Mouse (Mus musculus): Measurements from ENCODE around the gene Hjurp. TPM values are rescaled to one million over a fixed set of nuclear protein-coding genes. Genes with fewer than 3 reads are reported as not detected.

The Hjurp gene
- polyA plus RNA-seq, 1 experiment from 2014 or later, result 245 TPM

DNA sequence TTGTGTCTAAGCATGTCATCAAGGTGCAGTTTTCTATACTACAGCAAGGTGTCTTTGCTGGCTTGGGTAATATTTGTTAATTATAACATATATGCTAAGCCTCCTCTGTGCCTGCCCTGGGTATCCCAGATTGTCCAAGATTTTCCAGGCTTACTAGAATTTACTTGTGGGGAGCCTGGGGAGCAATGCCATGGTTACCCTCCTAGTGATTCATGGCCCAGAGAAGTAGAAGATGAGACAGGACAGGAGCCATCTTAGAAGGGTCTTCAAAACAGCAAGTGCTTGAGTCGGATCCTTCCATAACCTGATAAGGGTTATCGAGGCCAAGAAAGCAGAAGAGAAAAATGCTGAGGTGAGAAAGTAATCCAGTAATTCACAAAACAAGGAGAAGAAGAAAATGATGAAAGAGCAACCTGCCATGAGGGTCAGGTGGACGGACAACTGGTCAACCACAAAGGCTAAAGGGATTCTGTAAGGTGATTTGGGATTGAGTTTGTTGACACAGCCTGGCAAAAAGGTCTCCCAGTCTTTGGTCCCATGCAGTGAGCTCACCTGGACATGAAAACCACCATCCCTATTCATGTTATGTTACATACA, 14.1 kb upstream of the Hjurp start:
- peak; percentile 34 for DNase-seq (ENCODE audit: low spot score)
- H3K9me3 ChIP-seq (replicated peaks), result peaks cover 55% of the 10 kb centered on the region
- WGBS, result 67% methylated on average over 3 of the region's 3 CpGs

DNA sequence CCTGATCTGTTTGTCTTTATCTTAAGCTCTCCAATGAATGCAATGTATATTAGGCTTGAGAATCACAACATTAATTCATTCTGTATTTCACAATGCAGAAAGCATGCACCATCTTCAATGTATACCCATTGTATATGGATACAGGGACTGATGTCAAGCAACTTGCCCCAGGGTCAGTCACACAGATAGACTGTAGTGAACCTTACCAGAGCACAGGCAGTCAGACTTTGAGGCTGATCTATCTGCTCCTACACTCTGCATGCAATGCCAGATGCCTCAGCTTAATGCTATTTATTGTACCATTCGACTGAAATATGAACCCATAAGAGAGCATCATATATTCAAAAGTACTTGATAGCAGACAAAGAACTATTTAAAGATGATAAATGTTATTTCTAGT, 13.1 kb upstream of the Hjurp start:
- Histone ChIP-seq H3K9me3 (replicated peaks) (peaks cover 54% of the 10 kb centered on the region), H3K36me3 (no peaks in the 10 kb centered on the region), H3K27me3 (ENCODE audit: low read depth, poor library complexity, severe bottlenecking) (no peaks in the 10 kb centered on the region), H3K4me3 (no peak overlapping the region), H3K27ac (no peak overlapping the region), H3K4me1 (no peaks in the 10 kb centered on the region)
- 74% methylated on average over 1 of the region's 1 CpGs for WGBS
- DNase-seq (ENCODE audit: low spot score), result no peak

More for the DNA sequence above, 14.1 kb upstream of the Hjurp start:
- Histone ChIP-seq H3K36me3 (no peaks in the 10 kb centered on the region), H3K4me3 (no peak overlapping the region), H3K4me1 (no peaks in the 10 kb centered on the region), H3K27ac (no peak overlapping the region), H3K27me3 (ENCODE audit: low read depth, poor library complexity, severe bottlenecking) (no peaks in the 10 kb centered on the region)

DNA sequence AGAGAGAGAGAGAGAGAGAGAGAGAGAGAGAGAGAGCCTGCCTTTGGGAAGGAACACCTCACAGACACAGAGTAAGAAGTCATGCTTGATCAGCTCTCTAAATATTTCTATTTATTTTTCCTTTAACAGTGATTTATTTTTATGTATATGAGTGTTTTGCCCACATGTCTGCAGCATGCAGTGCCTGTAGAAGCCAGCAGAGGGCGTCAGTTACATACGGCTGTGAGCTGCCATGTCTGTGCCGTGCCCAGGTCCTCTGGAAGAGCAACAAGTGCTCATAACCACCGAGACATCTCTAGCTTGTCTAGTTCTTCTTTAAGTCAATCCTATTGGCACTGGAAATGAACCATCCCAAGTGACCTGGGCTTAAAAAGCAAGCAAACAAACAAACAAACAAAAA, 12.5 kb upstream of the Hjurp start:
- H3K4me1 ChIP-seq, result no peaks in the 10 kb centered on the region
- no peaks in the 10 kb centered on the region for H3K36me3 ChIP-seq
- no peak overlapping the region for H3K4me3 ChIP-seq
- H3K27ac ChIP-seq, result no peak overlapping the region
- H3K9me3 ChIP-seq (replicated peaks), result peaks cover 57% of the 10 kb centered on the region
- WGBS, result 43% methylated on average over 4 of the region's 4 CpGs
- no peaks in the 10 kb centered on the region for H3K27me3 ChIP-seq (ENCODE audit: low read depth, poor library complexity, severe bottlenecking)
- no peak for DNase-seq (ENCODE audit: low spot score)

DNA sequence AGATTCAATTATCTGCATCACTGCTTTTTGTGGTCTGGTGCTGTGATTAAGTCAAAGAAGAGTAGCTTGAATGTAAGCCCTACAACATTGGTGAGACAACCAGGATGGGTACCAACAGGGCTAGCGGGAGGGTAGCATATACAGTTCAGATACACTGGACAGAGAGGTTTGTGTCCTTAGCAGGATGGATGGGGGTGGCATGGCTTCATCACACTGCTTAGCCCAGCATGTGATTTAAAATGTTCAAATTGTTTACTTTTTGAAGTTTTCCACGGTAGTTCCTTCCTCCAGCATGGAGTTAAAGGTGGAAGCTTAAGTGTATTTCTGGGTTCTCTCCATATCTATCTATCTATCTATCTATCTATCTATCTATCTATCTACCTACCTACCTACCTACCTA, 11.7 kb upstream of the Hjurp start:
- H3K27me3 ChIP-seq (ENCODE audit: low read depth, poor library complexity, severe bottlenecking), result no peaks in the 10 kb centered on the region
- no peaks in the 10 kb centered on the region for H3K4me1 ChIP-seq
- H3K36me3 ChIP-seq, result no peaks in the 10 kb centered on the region
- 42% methylated on average over 2 of the region's 2 CpGs for WGBS
- no peak for DNase-seq (ENCODE audit: low spot score)
- peaks cover 60% of the 10 kb centered on the region for H3K9me3 ChIP-seq (replicated peaks)
- H3K27ac ChIP-seq, result no peak overlapping the region
- H3K4me3 ChIP-seq, result no peak overlapping the region

DNA sequence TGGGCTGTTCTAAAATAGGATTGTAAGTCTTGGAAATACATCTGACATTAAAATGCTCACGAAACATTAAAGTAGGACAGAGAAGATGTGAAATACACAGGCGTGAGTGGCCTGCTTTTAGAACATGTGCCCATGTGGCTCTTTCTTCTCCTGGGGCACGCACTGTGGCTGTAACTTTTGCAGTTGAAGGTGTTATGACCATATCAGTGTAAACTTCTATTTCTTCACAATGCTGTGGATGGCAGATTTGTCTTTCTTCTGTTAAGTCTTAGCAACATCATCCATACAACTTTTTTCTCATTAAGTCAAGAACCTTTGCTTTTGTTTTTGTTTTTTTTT, 11.3 kb upstream of the Hjurp start:
- Histone ChIP-seq H3K27me3 (ENCODE audit: low read depth, poor library complexity, severe bottlenecking) (no peaks in the 10 kb centered on the region), H3K27ac (no peak overlapping the region), H3K4me3 (no peak overlapping the region), H3K36me3 (no peaks in the 10 kb centered on the region), H3K9me3 (replicated peaks) (peaks cover 63% of the 10 kb centered on the region), H3K4me1 (no peaks in the 10 kb centered on the region)
- 78% methylated on average over 3 of the region's 3 CpGs for WGBS
- no peak for DNase-seq (ENCODE audit: low spot score)

DNA sequence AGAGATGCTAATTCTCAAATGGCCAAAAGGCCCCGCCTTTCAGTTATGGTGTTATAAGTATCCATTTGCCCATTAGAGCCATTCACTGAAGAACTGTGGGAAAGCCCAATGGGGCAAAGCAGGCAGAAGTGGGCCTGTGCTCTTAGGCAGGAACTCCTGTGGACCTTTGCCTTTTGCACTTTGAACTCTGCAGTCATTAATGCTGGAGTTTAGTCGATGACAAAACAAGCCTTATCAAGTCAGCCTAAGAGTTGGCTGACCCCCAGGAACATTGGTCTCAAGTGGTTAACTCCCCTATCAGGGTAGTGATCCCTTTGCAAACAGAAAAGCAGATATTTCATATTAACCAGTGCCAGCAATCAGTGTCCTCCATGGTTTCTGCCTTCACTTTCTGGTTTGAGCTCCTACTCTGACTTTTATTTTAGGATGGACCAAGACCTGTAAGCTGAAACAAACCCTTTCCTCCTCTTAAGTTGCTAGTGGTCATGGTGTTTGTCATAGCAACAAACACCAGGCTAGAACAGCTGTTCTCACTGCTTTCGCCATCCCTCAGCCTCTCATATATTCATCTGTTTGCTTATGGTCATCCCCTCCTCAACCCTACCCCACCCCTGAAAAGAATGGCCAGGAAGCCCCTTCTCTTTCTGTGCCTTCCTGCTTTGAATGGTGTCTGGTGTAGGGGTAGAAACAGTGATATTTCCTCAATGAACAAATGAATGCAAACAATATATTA, 10.8 kb upstream of the Hjurp start:
- H3K9me3 ChIP-seq (replicated peaks), result peaks cover 68% of the 10 kb centered on the region
- no peak overlapping the region for H3K27ac ChIP-seq
- no peak for DNase-seq (ENCODE audit: low spot score)
- no peaks in the 10 kb centered on the region for H3K4me1 ChIP-seq
- H3K36me3 ChIP-seq, result no peaks in the 10 kb centered on the region
- no peaks in the 10 kb centered on the region for H3K27me3 ChIP-seq (ENCODE audit: low read depth, poor library complexity, severe bottlenecking)
- WGBS, result 43% methylated on average over 3 of the region's 3 CpGs
- H3K4me3 ChIP-seq, result no peak overlapping the region

DNA sequence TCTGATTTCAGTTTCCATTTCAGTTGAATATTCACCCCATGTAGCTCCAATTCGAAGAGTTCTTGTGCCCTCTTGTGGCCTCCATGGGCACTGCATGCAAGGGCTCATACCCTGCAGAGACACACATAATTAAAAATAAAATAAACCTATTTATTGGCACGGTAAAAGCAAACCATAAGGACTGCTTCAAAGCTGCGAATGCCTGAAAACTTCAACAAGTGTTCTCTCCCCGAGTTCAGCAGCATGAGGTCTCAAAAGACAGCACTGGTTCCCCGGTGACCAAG, 10.2 kb upstream of the Hjurp start:
- Histone ChIP-seq H3K36me3 (no peaks in the 10 kb centered on the region), H3K4me1 (no peaks in the 10 kb centered on the region), H3K27ac (no peak overlapping the region), H3K27me3 (ENCODE audit: low read depth, poor library complexity, severe bottlenecking) (no peaks in the 10 kb centered on the region), H3K9me3 (replicated peaks) (peaks cover 72% of the 10 kb centered on the region), H3K4me3 (no peak overlapping the region)
- peak; percentile 83 for DNase-seq (ENCODE audit: low spot score)
- WGBS, result 36% methylated on average over 5 of the region's 5 CpGs

DNA sequence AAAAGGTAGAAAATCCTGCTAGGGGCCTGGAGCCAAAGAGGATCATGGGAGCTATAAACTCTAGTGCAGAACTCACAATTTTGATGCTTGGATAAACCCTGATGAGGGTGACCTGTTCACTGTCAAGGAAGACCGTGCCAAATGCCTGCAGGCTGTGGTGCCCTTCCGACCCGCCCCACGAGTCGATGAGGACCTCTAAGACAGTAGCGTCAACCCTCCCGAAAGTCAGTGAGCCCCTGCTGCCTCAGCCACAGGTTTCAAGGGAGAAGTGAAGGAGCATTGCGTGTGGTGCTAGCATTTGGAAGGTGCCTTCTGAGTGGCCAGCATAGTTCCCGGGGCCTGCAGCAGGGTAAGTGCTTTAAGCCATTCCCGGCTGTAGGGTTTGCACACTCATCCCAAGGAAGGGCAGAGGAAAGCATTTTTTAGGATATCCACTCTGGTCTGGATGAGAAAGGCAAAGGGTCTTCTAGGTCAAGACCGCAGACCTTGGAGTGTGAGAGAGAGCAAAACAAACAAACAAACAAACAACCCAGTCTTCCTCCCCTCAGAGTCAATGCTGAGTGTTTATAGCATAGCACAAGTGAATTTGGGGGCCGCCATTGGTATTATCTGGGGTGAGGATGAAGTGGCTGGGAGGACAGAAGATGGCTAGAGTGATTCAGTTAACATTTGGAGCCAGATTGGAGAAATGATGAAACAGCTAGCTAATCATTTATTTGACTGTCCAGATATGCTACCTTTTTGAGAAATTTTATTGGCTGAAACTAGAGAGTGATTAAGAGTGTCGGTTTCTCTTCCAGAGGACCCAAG, 9.7 kb upstream of the Hjurp start:
- no peak overlapping the region for H3K27ac ChIP-seq
- no peaks in the 10 kb centered on the region for H3K27me3 ChIP-seq (ENCODE audit: low read depth, poor library complexity, severe bottlenecking)
- 75% methylated on average over 13 of the region's 13 CpGs for WGBS
- H3K4me3 ChIP-seq, result no peak overlapping the region
- no peaks in the 10 kb centered on the region for H3K36me3 ChIP-seq
- peaks cover 70% of the 10 kb centered on the region for H3K9me3 ChIP-seq (replicated peaks)
- no peaks in the 10 kb centered on the region for H3K4me1 ChIP-seq
- no peak for DNase-seq (ENCODE audit: low spot score)

DNA sequence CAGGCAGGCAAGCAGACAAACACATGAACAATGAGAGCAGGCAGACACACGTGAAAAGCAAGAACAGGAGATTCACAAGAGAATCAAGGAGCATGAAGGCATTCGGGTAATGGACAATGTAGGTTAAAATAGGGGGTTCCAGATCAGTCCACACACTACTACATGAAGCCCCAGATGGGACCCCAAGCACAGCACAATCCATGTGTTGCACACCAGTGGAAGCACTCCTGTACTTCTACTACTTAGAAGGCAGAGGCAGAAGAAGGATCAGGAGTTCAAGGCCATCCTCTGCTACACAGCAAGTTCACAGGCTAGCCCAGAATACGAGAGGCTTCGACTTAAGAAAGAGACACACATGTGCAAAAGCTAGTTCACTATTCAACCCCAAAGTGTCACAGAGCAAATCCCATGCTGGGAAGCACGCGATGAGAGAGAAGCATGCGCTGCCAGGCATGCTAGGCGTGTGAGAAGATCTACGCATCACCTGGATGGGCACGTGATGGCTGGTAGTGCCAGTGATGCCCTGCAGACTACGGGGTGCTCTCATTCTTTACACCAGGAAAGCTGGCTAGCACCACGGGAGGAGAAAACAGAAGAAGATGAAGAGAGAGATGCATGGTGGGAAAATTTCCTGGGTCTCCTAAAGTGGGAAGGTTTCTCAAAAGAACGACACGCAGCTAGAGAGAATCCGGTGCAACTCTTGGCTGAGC, 8.9 kb upstream of the Hjurp start:
- Histone ChIP-seq H3K27me3 (ENCODE audit: low read depth, poor library complexity, severe bottlenecking) (no peaks in the 10 kb centered on the region), H3K9me3 (replicated peaks) (peaks cover 66% of the 10 kb centered on the region), H3K4me1 (no peaks in the 10 kb centered on the region), H3K4me3 (no peak overlapping the region), H3K36me3 (no peaks in the 10 kb centered on the region), H3K27ac (no peak overlapping the region)
- 84% methylated on average over 15 of the region's 15 CpGs for WGBS
- no peak for DNase-seq (ENCODE audit: low spot score)

DNA sequence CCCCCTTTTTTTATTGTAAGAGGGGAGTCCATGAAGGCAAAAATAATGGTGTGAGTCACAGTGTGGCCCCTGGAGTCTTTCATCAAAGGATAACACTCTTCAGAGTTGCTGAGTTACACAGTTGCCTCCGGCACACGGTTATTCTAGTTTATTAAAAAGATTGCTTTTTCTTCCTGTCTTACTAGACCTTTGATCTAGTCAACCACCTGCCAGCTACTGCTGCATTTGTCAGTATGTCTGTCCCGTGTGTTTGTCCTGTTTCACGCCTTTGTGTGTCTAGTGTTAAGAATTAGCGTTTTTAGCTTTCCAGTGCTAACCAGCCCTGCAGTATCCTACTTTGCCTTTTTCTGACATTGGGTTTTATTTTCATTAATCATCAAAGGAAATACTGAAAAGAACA, 8.2 kb upstream of the Hjurp start:
- no peaks in the 10 kb centered on the region for H3K27me3 ChIP-seq (ENCODE audit: low read depth, poor library complexity, severe bottlenecking)
- no peaks in the 10 kb centered on the region for H3K36me3 ChIP-seq
- no peak for DNase-seq (ENCODE audit: low spot score)
- no peaks in the 10 kb centered on the region for H3K4me1 ChIP-seq
- no peak overlapping the region for H3K4me3 ChIP-seq
- peaks cover 62% of the 10 kb centered on the region for H3K9me3 ChIP-seq (replicated peaks)
- WGBS, result 76% methylated on average over 5 of the region's 5 CpGs
- no peak overlapping the region for H3K27ac ChIP-seq

DNA sequence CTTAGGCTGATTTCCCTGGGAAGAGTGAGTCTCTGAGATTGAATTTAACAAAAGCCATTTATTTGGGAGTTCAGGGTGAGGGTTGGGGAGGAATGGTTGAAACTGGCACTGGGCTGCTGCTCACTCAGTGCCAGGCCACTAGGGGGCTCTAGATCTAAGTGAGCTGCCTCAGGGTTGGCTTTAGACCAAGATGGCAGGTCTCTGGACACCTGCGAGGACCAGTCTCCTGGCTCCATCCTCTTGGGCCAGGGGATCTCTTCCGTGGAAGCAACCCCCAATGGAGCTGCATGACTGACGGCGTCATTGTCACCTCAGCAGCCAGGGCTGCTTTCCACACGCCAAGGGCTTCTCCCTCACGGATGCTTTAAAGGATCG, 7.5 kb upstream of the Hjurp start:
- Histone ChIP-seq H3K4me3 (no peak overlapping the region), H3K9me3 (replicated peaks) (peaks cover 55% of the 10 kb centered on the region), H3K27ac (no peak overlapping the region), H3K4me1 (no peaks in the 10 kb centered on the region), H3K36me3 (no peaks in the 10 kb centered on the region), H3K27me3 (ENCODE audit: low read depth, poor library complexity, severe bottlenecking) (no peaks in the 10 kb centered on the region)
- DNase-seq (ENCODE audit: low spot score), result no peak
- WGBS, result 66% methylated on average over 7 of the region's 7 CpGs

DNA sequence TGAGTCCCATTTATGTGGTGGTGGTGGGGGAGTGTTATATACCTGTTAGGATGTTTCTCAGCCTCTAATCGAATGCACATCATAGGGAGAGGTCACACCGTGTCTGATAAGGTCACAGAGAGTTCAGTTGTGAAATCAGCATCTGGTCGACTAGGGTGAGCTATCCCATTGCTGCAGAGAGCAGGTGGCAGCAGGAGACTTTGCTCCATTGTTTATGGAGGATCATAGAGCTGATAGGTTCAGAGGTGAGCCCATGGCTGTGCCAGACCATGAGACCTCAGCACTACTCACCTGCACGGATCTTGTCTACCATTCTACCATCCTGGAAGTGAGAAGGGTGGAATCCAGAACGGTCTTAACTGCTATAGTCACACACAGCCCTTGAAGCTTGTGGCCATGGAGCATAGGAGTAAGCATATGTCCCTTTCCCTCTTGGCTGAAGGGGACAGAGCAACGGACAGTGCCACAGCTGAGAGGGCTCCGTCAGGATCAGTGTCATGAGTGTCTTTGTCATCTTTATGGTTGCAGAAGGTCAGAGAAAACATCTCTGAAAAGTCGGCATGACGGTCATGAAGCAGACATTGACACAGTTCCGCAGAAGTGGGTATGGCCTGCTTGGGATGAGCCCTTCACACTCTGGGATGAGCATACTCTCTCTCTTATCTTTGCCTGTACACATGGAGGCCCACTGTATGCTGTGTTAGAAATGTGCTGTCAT, 7.0 kb upstream of the Hjurp start:
- Histone ChIP-seq H3K9me3 (replicated peaks) (peaks cover 51% of the 10 kb centered on the region), H3K27me3 (ENCODE audit: low read depth, poor library complexity, severe bottlenecking) (no peaks in the 10 kb centered on the region), H3K4me1 (no peaks in the 10 kb centered on the region), H3K36me3 (no peaks in the 10 kb centered on the region), H3K27ac (no peak overlapping the region), H3K4me3 (no peak overlapping the region)
- DNase-seq (ENCODE audit: low spot score), result no peak
- 66% methylated on average over 10 of the region's 10 CpGs for WGBS

All from limb, embryonic 10.5 days (tissue).